Mouse (Mus musculus) hindbrain, embryonic 13.5 days (tissue): ENCODE measurements at regions not wholly inside any gene's neighbourhood (a gene's known extent, or its start where the extent isn't known, plus 50 kb on each side); places are given as distances from the start of the nearest gene placed in this dataset.

Experiments used
- ATAC-seq: fragments of 200-750 bp; cut with Nextera tagmentation; 2 replicates; pipeline ENCODE4 v1.8.0; 2017; ENCODE audit warnings: moderate TSS enrichment; ENCODE audit not compliant: low FRiP score
- H3K27ac ChIP-seq: fragments of 300-500 bp; sonication (generic); 2 replicates; pipeline ENCODE4 v1.5.1; 2015; ENCODE audit warnings: inconsistent platforms, mild to moderate bottlenecking, moderate library complexity
- H3K27me3 ChIP-seq: fragments of 300-500 bp; sonication (generic); 2 replicates; pipeline ENCODE4 v1.6.1; 2015; ENCODE audit warnings: mild to moderate bottlenecking, inconsistent platforms
- H3K36me3 ChIP-seq: fragments of 300-500 bp; sonication (generic); 2 replicates; pipeline ENCODE4 v1.6.1; 2015; ENCODE audit warnings: mild to moderate bottlenecking, inconsistent platforms
- H3K4me1 ChIP-seq: fragments of 300-500 bp; sonication (generic); replicated peaks from 2 replicates; pipeline ENCODE4 v1.6.1; 2015; ENCODE audit warnings: inconsistent platforms
- H3K4me2 ChIP-seq: fragments of 300-500 bp; sonication (generic); 2 replicates; pipeline ENCODE4 v1.6.1; 2015; ENCODE audit warnings: inconsistent platforms, mild to moderate bottlenecking, moderate library complexity
- H3K4me3 ChIP-seq: fragments of 300-500 bp; sonication (generic); 2 replicates; pipeline ENCODE4 v1.5.1; 2015; ENCODE audit warnings: mild to moderate bottlenecking, inconsistent platforms
- H3K9ac ChIP-seq: fragments of 300-500 bp; sonication (generic); 2 replicates; pipeline ENCODE4 v1.6.1; 2015; ENCODE audit warnings: mild to moderate bottlenecking, inconsistent platforms
- H3K9me3 ChIP-seq: fragments of 300-500 bp; sonication (generic); 2 replicates; pipeline ENCODE4 v1.6.1; 2016; ENCODE audit warnings: inconsistent platforms
- WGBS: fragments of 180-500 bp; shearing (Covaris S2); methylation state at CpG from one replicate; pipeline ENCODE4 v1.1.7; 2015; 5-methylcytosine and 5-hydroxymethylcytosine counted together

GRCm38 (mm10) chr13:37290636-37291035 lies 54.4 kb upstream of the Ly86 start:
- Histone ChIP-seq H3K9me3 (peaks cover 7% of the 10 kb centered on the region; the same call in 1 of the 2 replicates), H3K4me1 (no peaks in the 10 kb centered on the region), H3K27ac (no peak overlapping the region), H3K27me3 (no peaks in the 10 kb centered on the region), H3K36me3 (no peaks in the 10 kb centered on the region), H3K9ac (no peak overlapping the region), H3K4me3 (no peak overlapping the region), H3K4me2 (no peak overlapping the region)
- no peak for ATAC-seq
- 48% methylated on average over 2 of the region's 2 CpGs for WGBS

- H3K27me3 ChIP-seq: no peaks in the 10 kb centered on the region
- H3K4me1 ChIP-seq: no peaks in the 10 kb centered on the region
- ATAC-seq: no peak
- H3K27ac ChIP-seq: no peak overlapping the region
- 83% methylated on average over 1 of the region's 1 CpGs for WGBS
- no peak overlapping the region for H3K9ac ChIP-seq
- no peak overlapping the region for H3K4me3 ChIP-seq
- H3K4me2 ChIP-seq: no peak overlapping the region
- no peaks in the 10 kb centered on the region for H3K36me3 ChIP-seq
- H3K9me3 ChIP-seq: peaks cover 7% of the 10 kb centered on the region; the same call in 1 of the 2 replicates
These were observed 56.0 kb upstream of the Ly86 start for GRCm38 (mm10) chr13:37288993-37289392.

- H3K9me3 ChIP-seq: no peaks in the 10 kb centered on the region
- H3K27ac ChIP-seq: no peak overlapping the region
- no peak for ATAC-seq
- no peak overlapping the region for H3K4me3 ChIP-seq
- no peaks in the 10 kb centered on the region for H3K4me1 ChIP-seq
- WGBS: 82% methylated on average over 5 of the region's 5 CpGs
- no peak overlapping the region for H3K4me2 ChIP-seq
- no peaks in the 10 kb centered on the region for H3K27me3 ChIP-seq
- H3K9ac ChIP-seq: no peak overlapping the region
- no peaks in the 10 kb centered on the region for H3K36me3 ChIP-seq
These were observed 62.5 kb upstream of the Ly86 start for GRCm38 (mm10) chr13:37282515-37282914.

- 93% methylated on average over 8 of the region's 8 CpGs for WGBS
- Histone ChIP-seq H3K9ac (no peak overlapping the region), H3K27me3 (no peaks in the 10 kb centered on the region), H3K9me3 (no peaks in the 10 kb centered on the region), H3K36me3 (no peaks in the 10 kb centered on the region), H3K4me3 (no peak overlapping the region), H3K4me1 (no peaks in the 10 kb centered on the region), H3K27ac (no peak overlapping the region), H3K4me2 (no peak overlapping the region)
- ATAC-seq: no peak
These were observed 65.8 kb upstream of the Ly86 start for GRCm38 (mm10) chr13:37279078-37279789.

GRCm38 (mm10) chr13:37249581-37250461 lies 95.2 kb upstream of the Ly86 start:
- 79% methylated on average over 14 of the region's 14 CpGs for WGBS
- H3K9me3 ChIP-seq: no peaks in the 10 kb centered on the region
- ATAC-seq: no peak
- no peak overlapping the region for H3K4me2 ChIP-seq
- H3K4me1 ChIP-seq: no peaks in the 10 kb centered on the region
- no peak overlapping the region for H3K9ac ChIP-seq
- no peaks in the 10 kb centered on the region for H3K27me3 ChIP-seq
- H3K4me3 ChIP-seq: no peak overlapping the region
- no peaks in the 10 kb centered on the region for H3K36me3 ChIP-seq
- H3K27ac ChIP-seq: no peak overlapping the region

GRCm38 (mm10) chr13:37248741-37249140 lies 96.3 kb upstream of the Ly86 start:
- H3K9ac ChIP-seq: no peak overlapping the region
- WGBS: 76% methylated on average over 1 of the region's 1 CpGs
- no peak overlapping the region for H3K4me3 ChIP-seq
- H3K27me3 ChIP-seq: no peaks in the 10 kb centered on the region
- no peaks in the 10 kb centered on the region for H3K4me1 ChIP-seq
- no peaks in the 10 kb centered on the region for H3K9me3 ChIP-seq
- no peak overlapping the region for H3K4me2 ChIP-seq
- no peak overlapping the region for H3K27ac ChIP-seq
- no peak for ATAC-seq
- H3K36me3 ChIP-seq: no peaks in the 10 kb centered on the region

GRCm38 (mm10) chr13:37240048-37240447 lies 105.0 kb upstream of the Ly86 start:
- H3K4me3 ChIP-seq: no peak overlapping the region
- H3K27ac ChIP-seq: no peak overlapping the region
- H3K4me2 ChIP-seq: no peak overlapping the region
- H3K4me1 ChIP-seq: no peaks in the 10 kb centered on the region
- WGBS: 86% methylated on average over 5 of the region's 5 CpGs
- H3K36me3 ChIP-seq: no peaks in the 10 kb centered on the region
- H3K9me3 ChIP-seq: no peaks in the 10 kb centered on the region
- H3K9ac ChIP-seq: no peak overlapping the region
- ATAC-seq: no peak
- no peaks in the 10 kb centered on the region for H3K27me3 ChIP-seq

GRCm38 (mm10) chr13:37237285-37237684 lies 107.7 kb upstream of the Ly86 start:
- no peaks in the 10 kb centered on the region for H3K9me3 ChIP-seq
- no peak overlapping the region for H3K4me2 ChIP-seq
- no peaks in the 10 kb centered on the region for H3K27me3 ChIP-seq
- whole genome bisulfite sequencing: 96% methylated on average over 3 of the region's 3 CpGs
- no peaks in the 10 kb centered on the region for H3K4me1 ChIP-seq
- ATAC-seq: no peak
- no peaks in the 10 kb centered on the region for H3K36me3 ChIP-seq
- H3K4me3 ChIP-seq: no peak overlapping the region
- H3K9ac ChIP-seq: no peak overlapping the region
- no peak overlapping the region for H3K27ac ChIP-seq

- Histone ChIP-seq H3K27ac (no peak overlapping the region), H3K4me2 (no peak overlapping the region), H3K27me3 (no peaks in the 10 kb centered on the region), H3K36me3 (no peaks in the 10 kb centered on the region), H3K9ac (no peak overlapping the region), H3K4me3 (no peak overlapping the region), H3K4me1 (no peaks in the 10 kb centered on the region), H3K9me3 (no peaks in the 10 kb centered on the region)
- no peak for ATAC-seq
- WGBS: 93% methylated on average over 1 of the region's 1 CpGs
These were observed 119.2 kb upstream of the Ly86 start for GRCm38 (mm10) chr13:37225834-37226233.

- H3K4me2 ChIP-seq: no peak overlapping the region
- no peaks in the 10 kb centered on the region for H3K9me3 ChIP-seq
- H3K36me3 ChIP-seq: no peaks in the 10 kb centered on the region
- no peak overlapping the region for H3K9ac ChIP-seq
- no peaks in the 10 kb centered on the region for H3K4me1 ChIP-seq
- H3K27ac ChIP-seq: no peak overlapping the region
- no peak for ATAC-seq
- H3K4me3 ChIP-seq: no peak overlapping the region
- 82% methylated on average over 3 of the region's 3 CpGs for WGBS
- no peaks in the 10 kb centered on the region for H3K27me3 ChIP-seq
These were observed 124.6 kb upstream of the Ly86 start for GRCm38 (mm10) chr13:37220436-37220835.

- Histone ChIP-seq H3K4me2 (no peak overlapping the region), H3K9me3 (no peaks in the 10 kb centered on the region), H3K4me1 (0 out of 2 replicates have a peak, but pooled peaks cover 3% of the 10 kb centered on the region), H3K36me3 (no peaks in the 10 kb centered on the region), H3K9ac (no peak overlapping the region), H3K27me3 (no peaks in the 10 kb centered on the region), H3K27ac (no peak overlapping the region), H3K4me3 (no peak overlapping the region)
- no peak for ATAC-seq
- WGBS: 92% methylated on average over 4 of the region's 4 CpGs
These were observed 126.4 kb upstream of the Ly86 start for GRCm38 (mm10) chr13:37218596-37218995.

- H3K9me3 ChIP-seq: 0 out of 2 replicates have a peak, but pooled peaks cover 2% of the 10 kb centered on the region
- H3K36me3 ChIP-seq: no peaks in the 10 kb centered on the region
- 64% methylated on average over 8 of the region's 8 CpGs for WGBS
- 0 out of 2 replicates have a peak, but pooled peaks cover 3% of the 10 kb centered on the region for H3K4me1 ChIP-seq
- H3K27ac ChIP-seq: peak overlapping the region; percentile 36; the same call in 1 of the 2 replicates
- no peaks in the 10 kb centered on the region for H3K27me3 ChIP-seq
- no peak overlapping the region for H3K9ac ChIP-seq
- no peak overlapping the region for H3K4me3 ChIP-seq
- H3K4me2 ChIP-seq: no peak overlapping the region
- ATAC-seq: peak; percentile 68
These were observed 130.3 kb upstream of the Ly86 start for GRCm38 (mm10) chr13:37214590-37215282.
